Mouse (Mus musculus) splenic B cell, adult 2 months (primary cell): ENCODE measurements at regions not wholly inside any gene's neighbourhood (a gene's known extent, or its start where the extent isn't known, plus 50 kb on each side); places are given as distances from the start of the nearest gene placed in this dataset.
"Not testable (repeated sequence)": the region's sequence is repeated elsewhere in the genome, so short reads cannot be mapped to it uniquely, and the experiment has no call there.

Source experiments
- DNase-seq: peaks from one replicate; pipeline ENCODE4 v3.0.0-alpha.2; 2011; ENCODE audit warnings: low read depth, low spot score
- H3K27me3 ChIP-seq: 2 replicates; pipeline ENCODE4 v1.6.1; 2012; ENCODE audit warnings: mild to moderate bottlenecking, low read length, moderate library complexity, mixed read lengths; ENCODE audit not compliant: control insufficient read depth, poor library complexity, insufficient read depth, severe bottlenecking
- H3K36me3 ChIP-seq: 2 replicates; pipeline ENCODE4 v1.6.1; 2012; ENCODE audit warnings: mild to moderate bottlenecking, low read length, moderate library complexity, mixed read lengths; ENCODE audit not compliant: control insufficient read depth, poor library complexity, insufficient read depth, severe bottlenecking

GRCm38 (mm10) chr2:78311766-78312491 lies 365.8 kb upstream of the Cwc22 start:
- no peak for DNase-seq
- Histone ChIP-seq H3K36me3 (no peaks in the 10 kb centered on the region), H3K27me3 (no peaks in the 10 kb centered on the region)

DNA sequence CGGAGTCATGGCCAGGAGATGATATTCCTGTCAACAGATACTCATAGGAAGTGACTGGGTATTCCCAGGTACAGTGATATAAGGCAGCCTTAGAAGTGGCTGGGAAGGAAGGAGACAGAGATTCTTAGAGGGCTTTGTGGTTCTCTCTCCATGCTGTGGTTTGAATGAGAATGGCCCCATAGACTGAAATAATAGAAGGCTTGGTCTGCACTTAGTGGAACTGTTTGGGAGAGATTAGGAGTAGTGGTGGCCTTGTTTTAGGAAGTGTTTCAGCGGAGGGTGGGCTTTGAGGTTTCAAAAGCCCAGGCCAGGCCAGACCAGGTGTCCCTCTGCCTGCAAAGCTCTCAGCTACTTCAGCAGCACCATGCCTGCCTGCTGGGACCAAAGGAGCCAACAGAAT lies 363.2 kb upstream of the Cwc22 start:
- H3K36me3 ChIP-seq, result no peaks in the 10 kb centered on the region
- no peak for DNase-seq
- H3K27me3 ChIP-seq, result no peaks in the 10 kb centered on the region

GRCm38 (mm10) chr2:78306897-78307296 lies 360.7 kb upstream of the Cwc22 start:
- Histone ChIP-seq H3K36me3 (no peaks in the 10 kb centered on the region), H3K27me3 (no peaks in the 10 kb centered on the region)
- no peak for DNase-seq

DNA sequence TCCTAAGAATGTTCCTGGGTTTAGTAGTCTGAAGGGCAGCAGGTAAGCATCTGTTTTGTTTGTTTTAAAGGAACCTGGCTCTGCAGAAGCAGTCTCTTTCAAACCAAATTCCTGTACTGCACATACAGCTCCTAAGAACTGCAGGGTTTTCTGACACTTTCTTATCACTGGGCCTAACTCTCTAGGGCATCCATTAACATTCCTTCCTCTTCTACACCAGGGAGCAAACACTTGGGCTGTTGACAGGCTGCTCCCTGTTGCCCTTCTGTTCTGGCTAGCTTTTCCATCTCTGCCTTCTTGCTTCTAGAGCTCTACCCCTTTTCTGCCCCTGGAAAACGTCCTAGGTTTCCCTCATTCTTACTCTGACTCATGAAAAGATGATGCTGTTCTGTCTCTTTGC lies 345.5 kb upstream of the Cwc22 start:
- Histone ChIP-seq H3K36me3 (no peaks in the 10 kb centered on the region), H3K27me3 (no peaks in the 10 kb centered on the region)
- no peak for DNase-seq

GRCm38 (mm10) chr2:78284806-78285205 lies 338.6 kb upstream of the Cwc22 start:
- no peaks in the 10 kb centered on the region for H3K27me3 ChIP-seq
- no peak for DNase-seq
- H3K36me3 ChIP-seq, result no peaks in the 10 kb centered on the region

DNA sequence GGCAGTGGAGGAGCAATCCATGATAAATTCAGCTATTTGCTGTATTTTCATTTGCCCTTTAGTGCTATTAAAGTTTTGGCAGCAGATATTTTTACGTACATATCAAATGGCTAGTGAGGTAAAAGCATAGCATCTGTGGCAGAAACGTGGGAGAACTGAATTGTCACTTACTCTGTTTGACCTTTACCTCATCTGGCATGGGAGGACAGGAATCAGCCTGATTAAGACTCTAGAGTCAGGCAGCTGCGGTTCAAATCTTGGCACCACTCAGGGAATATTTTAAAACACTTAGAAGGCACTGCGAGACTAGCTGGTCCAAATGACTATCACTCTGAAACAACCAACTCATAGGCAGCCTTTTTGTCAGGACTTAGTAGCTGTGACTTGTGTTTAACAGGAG lies 337.4 kb upstream of the Cwc22 start:
- no peak for DNase-seq
- Histone ChIP-seq H3K27me3 (no peaks in the 10 kb centered on the region), H3K36me3 (no peaks in the 10 kb centered on the region)

- not testable (repeated sequence) for H3K36me3 ChIP-seq, DNase-seq, H3K27me3 ChIP-seq
Measured at GRCm38 (mm10) chr2:78281846-78282245, 335.7 kb upstream of the Cwc22 start.

DNA sequence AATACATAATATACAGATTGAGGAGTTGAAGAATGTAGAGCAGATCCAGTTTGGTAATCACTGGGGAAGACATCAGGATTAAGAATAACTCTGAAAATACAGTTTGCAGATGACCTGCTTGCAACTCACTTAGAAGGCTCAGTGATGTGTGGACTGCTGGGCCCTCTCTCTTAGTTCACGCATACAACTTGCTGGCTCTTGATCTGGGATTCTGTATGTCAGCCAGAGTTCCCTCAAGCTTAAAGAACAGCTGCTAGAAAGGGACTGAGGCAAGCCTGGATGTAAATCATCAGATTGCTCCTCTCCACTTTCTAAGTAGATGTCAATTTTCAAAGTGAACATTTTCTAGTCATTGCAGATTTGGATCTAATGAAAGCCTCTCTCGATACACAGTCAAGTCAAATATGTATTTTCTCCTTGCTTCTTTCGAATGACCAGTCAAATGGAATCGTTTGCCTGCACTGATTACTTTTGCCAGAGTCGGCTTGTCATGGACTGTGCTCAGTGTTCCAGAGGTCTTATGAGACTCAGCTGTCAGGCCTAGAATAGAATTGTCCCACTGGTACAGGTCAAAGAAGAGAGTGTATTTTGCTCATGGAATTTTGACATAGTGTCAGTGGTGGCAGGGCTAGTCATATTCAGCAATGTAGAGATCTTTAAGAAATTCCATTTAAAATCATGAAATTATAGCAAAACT lies 334.2 kb upstream of the Cwc22 start:
- no peaks in the 10 kb centered on the region for H3K36me3 ChIP-seq
- DNase-seq, result no peak
- no peaks in the 10 kb centered on the region for H3K27me3 ChIP-seq

DNA sequence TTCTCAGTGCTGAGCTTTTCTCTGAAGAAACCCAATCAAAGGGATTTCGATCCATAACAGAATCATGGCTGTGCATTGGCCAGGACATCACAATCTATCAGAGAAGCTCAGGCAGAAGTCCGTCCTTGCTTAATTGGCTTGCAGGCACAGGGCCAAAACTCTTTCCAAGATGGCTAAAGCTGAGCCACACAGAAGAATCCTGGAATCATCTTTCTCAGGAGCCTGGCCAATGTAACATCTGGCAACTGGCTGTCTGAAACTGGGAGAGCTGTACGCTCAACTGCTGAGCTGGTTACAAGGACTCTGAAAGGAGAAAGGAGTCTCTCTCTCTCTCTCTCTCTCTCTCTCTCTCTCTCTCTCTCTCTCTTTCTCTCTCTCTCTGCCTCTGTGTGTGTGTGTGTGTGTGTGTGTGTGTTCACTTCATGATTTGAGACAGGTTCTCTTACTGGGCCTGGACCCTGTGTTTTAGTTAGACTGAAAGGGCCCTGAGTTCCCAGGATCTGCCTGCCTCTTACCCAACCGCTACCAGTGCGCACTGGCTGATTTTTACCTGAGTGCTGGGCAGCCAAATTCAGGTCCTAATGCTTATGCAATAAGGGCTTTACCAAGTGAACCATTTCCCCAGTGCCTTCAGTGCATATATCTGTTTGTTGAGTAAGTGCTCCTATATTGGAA lies 333.3 kb upstream of the Cwc22 start:
- Histone ChIP-seq H3K36me3 (no peaks in the 10 kb centered on the region), H3K27me3 (no peaks in the 10 kb centered on the region)
- no peak for DNase-seq

DNA sequence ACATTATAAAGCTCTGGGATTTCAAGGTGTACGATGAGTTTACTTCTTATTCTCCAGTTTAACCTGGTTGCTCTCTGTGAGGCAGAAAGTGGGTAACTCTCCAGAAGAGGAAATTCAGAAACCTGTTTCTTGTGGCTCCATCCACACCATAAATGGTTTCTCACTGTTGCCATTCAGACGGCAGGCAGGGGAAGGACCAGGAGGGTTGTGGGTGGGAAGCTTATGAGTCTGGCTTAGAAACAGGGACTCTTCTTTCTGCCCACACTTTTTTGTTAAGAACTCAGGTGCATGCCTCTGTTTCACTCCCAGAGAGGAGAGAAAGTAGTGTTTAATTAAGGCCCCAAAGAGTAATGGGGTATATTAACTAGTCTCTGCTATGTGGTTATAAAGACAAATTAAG lies 332.5 kb upstream of the Cwc22 start:
- Histone ChIP-seq H3K36me3 (no peaks in the 10 kb centered on the region), H3K27me3 (no peaks in the 10 kb centered on the region)
- DNase-seq, result no peak

- DNase-seq, result no peak
- H3K27me3 ChIP-seq, result no peaks in the 10 kb centered on the region
- no peaks in the 10 kb centered on the region for H3K36me3 ChIP-seq
Measured at GRCm38 (mm10) chr2:78277699-78278098, 331.5 kb upstream of the Cwc22 start.

- Histone ChIP-seq H3K27me3 (no peaks in the 10 kb centered on the region), H3K36me3 (no peaks in the 10 kb centered on the region)
- no peak for DNase-seq
Measured at GRCm38 (mm10) chr2:78274122-78274521, 327.9 kb upstream of the Cwc22 start.

GRCm38 (mm10) chr2:78268705-78269104 lies 322.5 kb upstream of the Cwc22 start:
- H3K27me3 ChIP-seq, result no peaks in the 10 kb centered on the region
- DNase-seq, result no peak
- H3K36me3 ChIP-seq, result no peaks in the 10 kb centered on the region

GRCm38 (mm10) chr2:78267527-78268375 lies 321.6 kb upstream of the Cwc22 start:
- no peaks in the 10 kb centered on the region for H3K27me3 ChIP-seq
- DNase-seq, result no peak
- H3K36me3 ChIP-seq, result no peaks in the 10 kb centered on the region
